Mouse (Mus musculus) forebrain, embryonic 14.5 days (tissue): ENCODE data around the gene Hoxa11. TPM values are rescaled to one million over a fixed set of nuclear protein-coding genes. Genes with fewer than 3 reads are reported as not detected.

Experiments used
- ATAC-seq: fragments of 200-750 bp; cut with Nextera tagmentation; 2 replicates; pipeline ENCODE4 v1.8.0; 2017; ENCODE audit warnings: mild to moderate bottlenecking, moderate library complexity
- DNase-seq: peaks from one replicate; pipeline ENCODE4 v3.0.0-alpha.2; 2015; ENCODE audit warnings: low spot score
- H3K27ac ChIP-seq: fragments of 300-500 bp; sonication (generic); 2 replicates; pipeline ENCODE4 v1.5.1; 2014; ENCODE audit warnings: low read depth, mild to moderate bottlenecking, control low read depth, low read length, moderate library complexity
- H3K27me3 ChIP-seq: fragments of 300-500 bp; sonication (generic); replicated peaks from 2 replicates; pipeline ENCODE4 v1.6.1; 2014; ENCODE audit warnings: low read length, control low read depth, mixed read lengths; ENCODE audit not compliant: control insufficient read depth, insufficient read depth
- H3K36me3 ChIP-seq: fragments of 300-500 bp; sonication (generic); 2 replicates; pipeline ENCODE4 v1.6.1; 2014; ENCODE audit warnings: low read length, control low read depth; ENCODE audit not compliant: control insufficient read depth, insufficient read depth
- H3K4me1 ChIP-seq: fragments of 300-500 bp; sonication (generic); 2 replicates; pipeline ENCODE4 v1.6.1; 2014; ENCODE audit warnings: antibody characterized with exemption, low read length, control low read depth; ENCODE audit not compliant: control insufficient read depth, insufficient read depth
- H3K4me2 ChIP-seq: fragments of 300-500 bp; sonication (generic); 2 replicates; pipeline ENCODE4 v1.6.1; 2014; ENCODE audit warnings: mild to moderate bottlenecking, control low read depth, low read length
- H3K4me3 ChIP-seq: fragments of 300-500 bp; sonication (generic); 2 replicates; pipeline ENCODE4 v1.5.1; 2014; ENCODE audit warnings: low read depth, low read length, control low read depth
- H3K9ac ChIP-seq: fragments of 300-500 bp; sonication (generic); 2 replicates; pipeline ENCODE4 v1.6.1; 2014; ENCODE audit warnings: mild to moderate bottlenecking, low read length, control low read depth, moderate library complexity
- H3K9me3 ChIP-seq: fragments of 300-500 bp; sonication (generic); replicated peaks from 2 replicates; pipeline ENCODE4 v1.6.1; 2016; ENCODE audit warnings: low read length, control low read depth, mixed read lengths; ENCODE audit not compliant: control insufficient read depth
- WGBS: fragments of 180-500 bp; shearing (Covaris S2); extraction: QIAGEN DNeasy Blood & Tissue Kit; methylation state at CpG from one replicate; pipeline ENCODE4 v1.1.7; 2014; 5-methylcytosine and 5-hydroxymethylcytosine counted together
- polyA plus RNA-seq: library from polyadenylated mRNA; unstranded; fragments of >200 nt; fragmentation: Nextera tagmentation; extraction: Ambion mirVana; gene quantifications from 2 replicates; pipeline ENCODE4 v1.2.1, GENCODE M21; 2014

Hoxa11 gene
- polyA plus RNA-seq, 1 experiment from 2014 or later = not detected

GRCm38 (mm10) chr6:52260654-52261575 is 15.3 kb upstream of the Hoxa11 start, which contains the start of gene Hoxa13:
Gene Hoxa13, minus strand, starts transcription at chr6:52260880.
- H3K9me3 ChIP-seq = no peaks in the 10 kb centered on the region
- under 1% methylated on average over 34 of the region's 72 CpGs for WGBS
- H3K9ac ChIP-seq = no peak within 1 kb of the TSS
- no peaks in the 10 kb centered on the region for H3K36me3 ChIP-seq
- DNase-seq (no peak), ATAC-seq (0 out of 2 replicates have a peak, but pooled peaks have one; percentile 48)
- peak within 1 kb of the TSS; percentile 40 for H3K4me2 ChIP-seq
- H3K27me3 ChIP-seq = peaks cover 89% of the 10 kb centered on the region
- no peak within 1 kb of the TSS for H3K27ac ChIP-seq
- no peaks in the 10 kb centered on the region for H3K4me1 ChIP-seq
- H3K4me3 ChIP-seq = peak within 1 kb of the TSS; percentile 21

- Histone ChIP-seq H3K36me3 (no peaks in the 10 kb centered on the region), H3K4me3 (no peak overlapping the region), H3K27ac (no peak overlapping the region), H3K9ac (no peak overlapping the region), H3K4me2 (peak overlapping the region; percentile 40; the same call in 1 of the 2 replicates), H3K27me3 (peaks cover 89% of the 10 kb centered on the region), H3K4me1 (no peaks in the 10 kb centered on the region), H3K9me3 (no peaks in the 10 kb centered on the region)
- under 1% methylated on average over 39 of the region's 39 CpGs for WGBS
- ATAC-seq = no peak
- DNase-seq = no peak
These were observed 14.2 kb upstream of the Hoxa11 start for GRCm38 (mm10) chr6:52259811-52260261.

- Histone ChIP-seq H3K9me3 (no peaks in the 10 kb centered on the region), H3K27me3 (peaks cover 86% of the 10 kb centered on the region), H3K9ac (no peak overlapping the region), H3K4me2 (no peak overlapping the region), H3K36me3 (no peaks in the 10 kb centered on the region), H3K4me3 (no peak overlapping the region), H3K27ac (no peak overlapping the region), H3K4me1 (no peaks in the 10 kb centered on the region)
- no peak for DNase-seq
- WGBS = under 1% methylated on average over 25 of the region's 25 CpGs
- no peak for ATAC-seq
These were observed 13.6 kb upstream of the Hoxa11 start for GRCm38 (mm10) chr6:52259081-52259790.

- WGBS = 2% methylated on average over 6 of the region's 6 CpGs
- no peaks in the 10 kb centered on the region for H3K36me3 ChIP-seq
- DNase-seq (peak; percentile 88), ATAC-seq (no peak)
- H3K27ac ChIP-seq = no peak overlapping the region
- H3K27me3 ChIP-seq = peaks cover 86% of the 10 kb centered on the region
- H3K4me3 ChIP-seq = no peak overlapping the region
- H3K9ac ChIP-seq = no peak overlapping the region
- H3K4me2 ChIP-seq = no peak overlapping the region
- H3K4me1 ChIP-seq = no peaks in the 10 kb centered on the region
- no peaks in the 10 kb centered on the region for H3K9me3 ChIP-seq
These were observed 11.3 kb upstream of the Hoxa11 start for GRCm38 (mm10) chr6:52256956-52257355.

GRCm38 (mm10) chr6:52253511-52254500 is 8.2 kb upstream of the Hoxa11 start:
- no peak for ATAC-seq
- no peak for DNase-seq
- no peak overlapping the region for H3K4me2 ChIP-seq

GRCm38 (mm10) chr6:52252775-52253376 is 7.3 kb upstream of the Hoxa11 start:
- no peak overlapping the region for H3K4me3 ChIP-seq
- ATAC-seq (no peak), DNase-seq (no peak)
- no peaks in the 10 kb centered on the region for H3K4me1 ChIP-seq
- WGBS = 2% methylated on average over 35 of the region's 35 CpGs
- H3K9ac ChIP-seq = no peak overlapping the region
- no peak overlapping the region for H3K27ac ChIP-seq
- no peak overlapping the region for H3K4me2 ChIP-seq
- H3K9me3 ChIP-seq = no peaks in the 10 kb centered on the region
- H3K27me3 ChIP-seq = peaks cover 93% of the 10 kb centered on the region
- H3K36me3 ChIP-seq = no peaks in the 10 kb centered on the region

More at GRCm38 (mm10) chr6:52253511-52254500, 8.2 kb upstream of the Hoxa11 start:
- H3K27ac ChIP-seq = no peak overlapping the region
- no peak overlapping the region for H3K9ac ChIP-seq
- H3K4me1 ChIP-seq = no peaks in the 10 kb centered on the region
- no peaks in the 10 kb centered on the region for H3K9me3 ChIP-seq
- peaks cover 92% of the 10 kb centered on the region for H3K27me3 ChIP-seq
- H3K36me3 ChIP-seq = no peaks in the 10 kb centered on the region
- WGBS = 1% methylated on average over 59 of the region's 59 CpGs
- no peak overlapping the region for H3K4me3 ChIP-seq

- Histone ChIP-seq H3K9ac (no peak overlapping the region), H3K36me3 (no peaks in the 10 kb centered on the region), H3K4me2 (no peak overlapping the region), H3K4me3 (no peak overlapping the region), H3K4me1 (no peaks in the 10 kb centered on the region), H3K27ac (no peak overlapping the region), H3K9me3 (no peaks in the 10 kb centered on the region), H3K27me3 (peaks cover 93% of the 10 kb centered on the region)
- DNase-seq (no peak), ATAC-seq (no peak)
- WGBS = under 1% methylated on average over 24 of the region's 24 CpGs
These were observed 6.6 kb upstream of the Hoxa11 start for GRCm38 (mm10) chr6:52252016-52252774.
